Mouse (Mus musculus) intestine, embryonic 14.5 days (tissue): ENCODE data around the gene Zfp740. TPM values are rescaled to one million over a fixed set of nuclear protein-coding genes. Genes with fewer than 3 reads are reported as not detected.
"Not testable (repeated sequence)": the region's sequence is repeated elsewhere in the genome, so short reads cannot be mapped to it uniquely, and the experiment has no call there.

Experiments
- ATAC-seq: fragments of 200-750 bp; cut with Nextera tagmentation; replicated peaks from 2 replicates; pipeline ENCODE4 v1.8.0; 2017; ENCODE audit warnings: low read depth, moderate number of reproducible peaks, moderate TSS enrichment, moderate library complexity; ENCODE audit not compliant: low FRiP score, low TSS enrichment
- DNase-seq: peaks from one replicate; pipeline ENCODE4 v3.0.0-alpha.2; 2018; ENCODE audit warnings: low spot score
- H3K27ac ChIP-seq: fragments of 300-500 bp; sonication (generic); 2 replicates; pipeline ENCODE4 v1.5.1; 2014; ENCODE audit warnings: low read depth, mild to moderate bottlenecking, control low read depth
- H3K27me3 ChIP-seq: fragments of 300-500 bp; sonication (generic); replicated peaks from 2 replicates; pipeline ENCODE4 v1.6.1; 2014; ENCODE audit warnings: low read length, control low read depth; ENCODE audit not compliant: control insufficient read depth, insufficient read depth
- H3K36me3 ChIP-seq: fragments of 300-500 bp; sonication (generic); 2 replicates; pipeline ENCODE4 v1.6.1; 2014; ENCODE audit warnings: low read length, control low read depth; ENCODE audit not compliant: control insufficient read depth, insufficient read depth
- H3K4me1 ChIP-seq: fragments of 300-500 bp; sonication (generic); replicated peaks from 2 replicates; pipeline ENCODE4 v1.6.1; 2014; ENCODE audit warnings: low read length, control low read depth, mixed read lengths; ENCODE audit not compliant: control insufficient read depth, insufficient read depth
- H3K4me2 ChIP-seq: fragments of 300-500 bp; sonication (generic); 2 replicates; pipeline ENCODE4 v1.6.1; 2014; ENCODE audit warnings: low read length
- H3K4me3 ChIP-seq: fragments of 300-500 bp; sonication (generic); 2 replicates; pipeline ENCODE4 v1.5.1; 2014; ENCODE audit warnings: low read depth, low read length, control low read depth, mixed read lengths
- H3K9ac ChIP-seq: fragments of 300-500 bp; sonication (generic); 2 replicates; pipeline ENCODE4 v1.6.1; 2014; ENCODE audit warnings: mild to moderate bottlenecking, low read length
- H3K9me3 ChIP-seq: fragments of 300-500 bp; sonication (generic); 2 replicates; pipeline ENCODE4 v1.6.1; 2016; ENCODE audit warnings: low read length, control low read depth; ENCODE audit not compliant: control insufficient read depth
- WGBS: fragments of 180-500 bp; shearing (Covaris S2); extraction: QIAGEN DNeasy Blood & Tissue Kit; methylation state at CpG from one replicate; pipeline ENCODE4 v1.1.7; 2014; 5-methylcytosine and 5-hydroxymethylcytosine counted together
- polyA plus RNA-seq: library from polyadenylated mRNA; unstranded; fragments of >200 nt; fragmentation: Nextera tagmentation; extraction: Ambion mirVana; gene quantifications from 2 replicates; pipeline ENCODE4 v1.2.1, GENCODE M21; 2014

The Zfp740 gene
- 47.0 and 55.3 TPM in 2 replicates for polyA plus RNA-seq

DNA sequence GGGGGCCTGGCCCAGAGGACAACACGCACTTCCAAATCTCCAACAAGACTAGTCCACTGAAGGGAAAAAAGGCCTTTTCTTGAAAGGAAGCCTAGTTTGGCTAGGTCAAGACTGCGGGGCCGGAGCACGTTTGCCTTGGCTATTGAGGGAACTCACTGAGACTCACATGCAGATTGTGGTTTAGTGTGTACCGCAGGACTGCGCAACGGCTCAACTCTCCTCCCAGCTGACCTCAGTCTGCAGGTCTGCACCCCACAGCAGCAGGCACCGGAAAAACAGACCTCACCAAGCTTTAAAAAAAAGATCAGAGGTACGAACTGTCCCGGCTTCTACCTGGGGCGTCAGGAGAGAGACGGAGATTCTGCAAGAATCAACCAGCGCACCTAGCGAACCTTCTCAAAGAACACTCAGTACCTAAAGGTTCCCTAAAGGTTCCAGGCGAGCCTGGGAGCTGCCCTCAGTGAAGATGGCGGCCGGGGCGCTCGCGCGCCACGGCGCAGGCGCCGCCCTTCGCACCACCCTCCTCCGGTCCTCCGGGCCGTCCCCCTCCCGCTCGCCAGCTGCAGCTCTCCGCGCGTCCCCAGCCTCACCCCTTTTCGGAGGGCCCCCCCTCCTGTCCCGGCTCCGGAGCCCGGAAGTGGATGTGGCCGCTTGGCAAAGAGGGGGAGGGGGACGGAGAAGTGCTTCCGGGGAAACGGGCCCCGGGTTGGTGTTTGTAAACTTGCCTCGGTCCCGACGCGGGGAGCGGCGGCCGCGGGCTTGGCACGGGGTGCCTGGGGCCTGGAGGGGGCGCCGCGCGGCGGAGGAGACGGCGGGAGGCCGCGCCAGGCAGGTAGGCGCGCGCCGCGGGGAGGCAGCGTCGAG, at the start of gene Zfp740:
Gene Zfp740, plus strand, starts transcription at position 279 of the 864 bp plus-strand sequence.
- Histone ChIP-seq H3K4me2 (peak within 1 kb of the TSS; percentile 59), H3K9me3 (no peaks in the 10 kb centered on the region)

DNA sequence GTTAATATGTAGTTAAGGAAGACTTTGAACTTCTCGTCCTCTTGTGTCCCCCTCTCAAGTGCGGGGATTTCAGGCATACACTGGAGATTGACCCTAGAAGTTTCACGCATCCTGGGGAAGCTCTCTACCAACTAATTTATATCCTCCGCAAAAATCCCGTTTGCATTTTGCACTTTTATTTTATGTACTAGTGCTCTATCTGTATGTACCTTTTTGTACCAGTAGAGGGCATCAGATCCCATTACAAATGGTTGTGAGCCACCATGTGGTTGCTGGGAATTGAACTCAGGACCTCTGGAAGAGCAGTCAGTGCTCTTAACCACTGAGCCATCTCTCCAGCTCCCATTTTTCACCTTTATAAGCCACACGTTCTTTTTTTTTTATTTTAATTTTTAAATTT, 48.0 kb upstream of the Zfp740 start:
- H3K4me2 ChIP-seq, DNase-seq, H3K4me1 ChIP-seq, ATAC-seq, H3K27ac ChIP-seq, H3K36me3 ChIP-seq, H3K9ac ChIP-seq, H3K27me3 ChIP-seq, H3K4me3 ChIP-seq, H3K9me3 ChIP-seq: not testable (repeated sequence)
- 95% methylated on average over 6 of the region's 6 CpGs for WGBS

More for the DNA sequence above, at the start of gene Zfp740:
- Histone ChIP-seq H3K9ac (peak within 1 kb of the TSS; percentile 95), H3K36me3 (peaks cover 24% of the 10 kb centered on the region), H3K4me3 (peak within 1 kb of the TSS; percentile 90), H3K27ac (peak within 1 kb of the TSS; percentile 99), H3K27me3 (no peaks in the 10 kb centered on the region), H3K4me1 (peaks cover 24% of the 10 kb centered on the region)
- DNase-seq (peak; percentile 96), ATAC-seq (peak; percentile 96)
- under 1% methylated on average over 54 of the region's 68 CpGs for WGBS

DNA sequence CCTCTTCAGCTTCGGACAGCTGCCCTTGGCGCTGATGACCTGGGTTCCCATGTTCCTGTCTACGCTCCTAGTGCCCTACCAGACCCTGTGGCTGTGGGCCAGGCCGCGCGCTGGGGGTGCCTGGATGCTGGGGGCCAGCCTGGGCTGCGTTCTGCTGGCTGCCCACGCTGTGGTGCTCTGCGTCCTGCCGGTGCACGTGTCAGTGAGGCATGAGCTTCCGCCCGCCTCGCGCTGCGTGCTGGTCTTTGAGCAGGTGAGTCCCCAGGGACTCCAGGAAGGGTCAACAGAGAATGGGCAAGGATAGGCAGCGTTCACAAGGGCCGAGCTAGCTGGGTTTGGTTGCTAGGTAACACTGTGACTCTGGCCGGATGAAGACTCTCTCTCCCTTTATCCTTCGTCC, 46.2 kb upstream of the Zfp740 start:
- Histone ChIP-seq H3K27ac (no peak overlapping the region), H3K36me3 (no peaks in the 10 kb centered on the region), H3K4me2 (no peak overlapping the region), H3K4me3 (no peak overlapping the region), H3K4me1 (peaks cover 2% of the 10 kb centered on the region; the same call in 1 of the 2 replicates), H3K9me3 (no peaks in the 10 kb centered on the region), H3K27me3 (no peaks in the 10 kb centered on the region), H3K9ac (no peak overlapping the region)
- DNase-seq (no peak), ATAC-seq (no peak)
- WGBS: 40% methylated on average over 20 of the region's 20 CpGs

DNA sequence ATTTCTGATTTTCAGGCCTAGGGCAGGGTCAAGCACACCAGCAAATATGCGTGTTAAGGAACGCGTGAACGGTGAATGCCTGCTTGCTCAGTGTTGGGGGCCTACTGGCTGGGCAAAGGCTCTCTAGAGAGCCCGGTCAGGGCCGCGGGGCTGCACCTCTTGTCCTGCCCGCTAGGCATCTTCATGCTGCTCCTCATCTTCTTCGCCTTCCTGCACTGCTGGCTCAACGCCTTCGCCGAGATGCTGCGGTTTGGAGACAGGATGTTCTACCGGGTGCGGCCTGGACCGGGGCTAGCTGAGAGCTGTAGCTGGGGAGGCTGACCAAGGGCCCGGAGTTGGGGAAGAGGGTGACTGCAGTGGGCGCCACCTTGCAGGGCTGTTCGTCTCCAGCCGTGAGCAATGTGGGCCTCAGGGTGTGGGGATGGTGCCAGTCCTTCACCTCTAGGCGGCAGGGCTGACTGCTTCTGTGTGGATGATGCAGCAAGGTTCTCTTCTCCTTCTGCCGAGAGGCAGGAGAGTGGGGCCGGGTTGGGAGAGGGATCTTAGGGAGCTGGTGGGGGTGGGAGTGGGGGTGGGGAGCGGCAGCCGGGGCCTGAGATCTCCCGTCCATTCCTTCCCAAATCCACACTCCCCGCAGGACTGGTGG, 42.5 kb upstream of the Zfp740 start:
- Histone ChIP-seq H3K36me3 (no peaks in the 10 kb centered on the region), H3K9me3 (no peaks in the 10 kb centered on the region), H3K9ac (no peak overlapping the region), H3K27me3 (no peaks in the 10 kb centered on the region), H3K4me2 (no peak overlapping the region), H3K4me1 (0 out of 2 replicates have a peak, but pooled peaks cover 2% of the 10 kb centered on the region), H3K27ac (no peak overlapping the region), H3K4me3 (no peak overlapping the region)
- WGBS: 59% methylated on average over 27 of the region's 27 CpGs
- ATAC-seq (no peak), DNase-seq (no peak)

DNA sequence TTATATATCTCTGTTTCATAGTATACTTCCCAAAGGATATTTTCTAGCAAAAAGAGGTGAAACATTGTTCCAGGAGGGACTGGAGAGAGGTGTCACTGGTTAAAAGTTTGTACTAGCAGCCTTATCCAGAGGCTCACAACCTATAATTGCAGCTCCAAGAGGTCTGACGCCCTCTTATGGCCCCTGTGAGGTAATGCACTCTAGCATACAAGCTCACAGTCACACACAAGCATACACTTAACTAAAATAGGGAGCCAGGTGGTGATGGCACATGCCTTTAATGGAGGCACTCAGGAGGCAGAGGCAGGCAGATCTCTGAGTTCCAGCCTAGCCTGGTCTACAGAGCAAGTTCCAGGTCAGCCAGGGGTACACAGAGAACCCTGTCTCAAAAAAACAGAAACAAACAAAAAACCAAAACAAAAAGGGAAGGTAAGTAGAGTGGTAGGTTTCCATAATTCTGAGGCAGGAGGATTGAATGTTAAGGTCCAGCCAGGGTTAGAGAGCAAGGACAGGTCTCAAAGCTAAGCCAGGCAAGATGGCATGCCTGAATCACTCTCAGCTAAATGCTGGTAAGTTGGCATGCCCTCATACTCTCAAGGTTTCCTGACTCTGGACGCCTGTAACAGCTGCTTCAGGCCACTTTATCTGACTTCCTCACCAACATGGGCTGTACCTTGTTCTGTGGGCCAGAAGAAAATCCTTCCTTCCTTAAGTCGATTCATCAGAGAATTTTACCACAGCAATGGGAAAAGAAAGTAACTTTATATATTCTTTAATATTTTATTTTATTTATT, 39.0 kb upstream of the Zfp740 start:
- ATAC-seq (no peak), DNase-seq (no peak)
- Histone ChIP-seq H3K27ac (no peak overlapping the region), H3K27me3 (no peaks in the 10 kb centered on the region), H3K9ac (no peak overlapping the region), H3K4me2 (no peak overlapping the region), H3K9me3 (no peaks in the 10 kb centered on the region), H3K36me3 (no peaks in the 10 kb centered on the region), H3K4me3 (no peak overlapping the region), H3K4me1 (peaks cover 7% of the 10 kb centered on the region; the same call in 1 of the 2 replicates)
- 60% methylated on average over 3 of the region's 3 CpGs for WGBS

DNA sequence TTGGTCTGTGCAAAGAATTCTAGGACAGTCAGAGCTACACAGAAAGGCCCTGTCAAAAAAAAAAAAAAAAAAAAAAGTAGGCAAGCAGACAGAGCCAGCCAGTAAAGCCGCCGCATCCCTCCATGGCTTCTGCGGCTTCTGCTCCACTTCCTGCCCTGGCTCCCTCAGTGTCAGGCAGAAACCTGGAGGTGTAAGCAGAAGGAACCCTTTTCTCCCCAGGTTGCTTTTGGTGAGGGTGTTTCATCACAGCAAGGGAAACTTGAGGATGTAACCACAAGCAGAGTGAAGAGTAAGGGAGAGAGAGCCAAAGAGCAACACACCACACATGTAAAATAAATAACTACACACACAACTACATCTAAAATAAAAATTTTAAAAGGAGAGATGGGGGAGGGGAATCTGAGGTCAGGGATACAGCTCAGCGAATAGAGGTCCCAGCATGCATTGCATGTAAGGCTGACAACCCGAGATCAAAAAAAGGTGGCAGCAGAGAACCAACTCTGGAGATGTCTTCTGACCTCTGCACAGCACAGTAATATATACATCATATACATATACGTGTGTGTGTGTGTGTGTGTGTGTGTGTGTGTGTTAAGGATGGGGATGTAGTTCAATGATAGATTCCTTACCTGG, 37.5 kb upstream of the Zfp740 start:
- DNase-seq (no peak), ATAC-seq (no peak)
- no peak overlapping the region for H3K9ac ChIP-seq
- H3K9me3 ChIP-seq: no peaks in the 10 kb centered on the region
- H3K4me3 ChIP-seq: no peak overlapping the region
- 28% methylated on average over 6 of the region's 6 CpGs for WGBS
- H3K4me1 ChIP-seq: peaks cover 7% of the 10 kb centered on the region; the same call in 1 of the 2 replicates
- H3K4me2 ChIP-seq: no peak overlapping the region
- H3K27ac ChIP-seq: no peak overlapping the region
- no peaks in the 10 kb centered on the region for H3K36me3 ChIP-seq
- no peaks in the 10 kb centered on the region for H3K27me3 ChIP-seq

DNA sequence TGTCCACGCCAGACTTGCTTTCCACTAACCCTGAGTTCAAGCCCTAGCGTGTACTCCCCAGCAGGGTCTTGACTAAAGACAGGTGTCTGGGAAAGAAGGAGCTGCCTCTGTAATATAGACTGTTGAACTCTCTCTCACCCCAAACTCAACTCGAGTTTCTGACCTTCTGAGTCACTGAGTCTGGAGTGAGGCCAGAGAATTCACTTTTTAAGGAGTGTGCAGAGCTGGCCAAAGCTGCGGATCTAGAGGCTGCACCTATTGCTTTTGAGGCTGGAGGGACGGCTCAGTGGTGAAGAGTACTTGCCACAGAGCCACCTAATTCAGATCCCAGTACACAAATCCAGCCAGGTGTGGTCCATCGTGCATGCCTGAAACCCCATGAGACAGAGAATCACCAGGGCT, 35.4 kb upstream of the Zfp740 start:
- Histone ChIP-seq H3K4me1 (peaks cover 7% of the 10 kb centered on the region; the same call in 1 of the 2 replicates), H3K9ac (no peak overlapping the region), H3K4me3 (no peak overlapping the region), H3K9me3 (no peaks in the 10 kb centered on the region), H3K27me3 (no peaks in the 10 kb centered on the region), H3K4me2 (no peak overlapping the region), H3K27ac (peak overlapping the region; percentile 40; the same call in 1 of the 2 replicates), H3K36me3 (no peaks in the 10 kb centered on the region)
- DNase-seq (no peak), ATAC-seq (peak; percentile 65; the same call in 1 of the 2 replicates)
- 32% methylated on average over 6 of the region's 6 CpGs for WGBS

DNA sequence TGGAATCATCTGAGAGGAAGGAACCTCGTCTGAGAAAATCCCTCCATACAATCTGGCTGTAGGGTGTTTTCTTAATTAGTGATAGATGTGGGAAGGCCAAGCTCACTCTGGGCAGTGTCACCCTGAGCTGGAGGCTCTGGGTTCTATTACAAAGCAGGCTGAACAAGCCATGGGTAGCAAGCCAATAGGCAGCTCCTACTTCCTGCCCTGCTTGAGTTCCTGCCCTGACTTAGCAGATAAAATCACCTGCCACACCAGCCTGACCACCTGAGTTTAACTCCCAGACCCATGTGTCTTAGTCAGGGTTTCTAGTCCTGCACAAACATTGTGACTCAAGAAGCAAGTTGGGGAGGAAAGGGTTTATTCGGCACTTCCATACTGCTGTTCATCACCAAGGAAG, 34.0 kb upstream of the Zfp740 start:
- Histone ChIP-seq H3K4me2 (no peak overlapping the region), H3K9ac (no peak overlapping the region), H3K4me3 (no peak overlapping the region), H3K9me3 (no peaks in the 10 kb centered on the region), H3K36me3 (no peaks in the 10 kb centered on the region), H3K27me3 (no peaks in the 10 kb centered on the region), H3K4me1 (peaks cover 7% of the 10 kb centered on the region; the same call in 1 of the 2 replicates), H3K27ac (no peak overlapping the region)
- ATAC-seq (no peak), DNase-seq (no peak)
- 69% methylated on average over 2 of the region's 2 CpGs for WGBS
